Mouse (Mus musculus) heart, embryonic 10.5 days (tissue): ENCODE results near the gene Myod1. TPM values are rescaled to one million over a fixed set of nuclear protein-coding genes. Genes with fewer than 3 reads are reported as not detected.

ENCODE experiments used
- DNase-seq: peaks from one replicate; pipeline ENCODE4 v3.0.0-alpha.2; 2017; ENCODE audit warnings: low spot score
- H3K27ac ChIP-seq: fragments of 300-500 bp; sonication (generic); 2 replicates; pipeline ENCODE4 v1.5.1; 2016; ENCODE audit warnings: mild to moderate bottlenecking
- H3K27me3 ChIP-seq: fragments of 300-500 bp; sonication (generic); 2 replicates; pipeline ENCODE4 v1.6.1; 2016; ENCODE audit warnings: mild to moderate bottlenecking; ENCODE audit not compliant: poor library complexity, insufficient read depth, severe bottlenecking
- H3K36me3 ChIP-seq: fragments of 300-500 bp; sonication (generic); 2 replicates; pipeline ENCODE4 v1.6.1; 2016; ENCODE audit warnings: mild to moderate bottlenecking, moderate library complexity
- H3K4me1 ChIP-seq: fragments of 300-500 bp; sonication (generic); 2 replicates; pipeline ENCODE4 v1.6.1; 2016; ENCODE audit warnings: mild to moderate bottlenecking
- H3K4me3 ChIP-seq: fragments of 300-500 bp; sonication (generic); 2 replicates; pipeline ENCODE4 v1.5.1; 2016; ENCODE audit warnings: mild to moderate bottlenecking, moderate library complexity
- H3K9me3 ChIP-seq: fragments of 300-500 bp; sonication (generic); 2 replicates; pipeline ENCODE4 v1.6.1; 2016; ENCODE audit warnings: mild to moderate bottlenecking, moderate library complexity
- WGBS: fragments of 180-500 bp; shearing (Covaris S2); methylation state at CpG from one replicate; pipeline ENCODE4 v1.1.7; 2016; 5-methylcytosine and 5-hydroxymethylcytosine counted together
- polyA plus RNA-seq: library from polyadenylated mRNA; unstranded; fragments of >200 nt; fragmentation: Nextera tagmentation; extraction: Ambion mirVana; gene quantifications from 2 replicates; pipeline ENCODE4 v1.2.1, GENCODE M21; 2016

Myod1 gene
- polyA plus RNA-seq, 1 experiment from 2014 or later, result 0.85 TPM

DNA sequence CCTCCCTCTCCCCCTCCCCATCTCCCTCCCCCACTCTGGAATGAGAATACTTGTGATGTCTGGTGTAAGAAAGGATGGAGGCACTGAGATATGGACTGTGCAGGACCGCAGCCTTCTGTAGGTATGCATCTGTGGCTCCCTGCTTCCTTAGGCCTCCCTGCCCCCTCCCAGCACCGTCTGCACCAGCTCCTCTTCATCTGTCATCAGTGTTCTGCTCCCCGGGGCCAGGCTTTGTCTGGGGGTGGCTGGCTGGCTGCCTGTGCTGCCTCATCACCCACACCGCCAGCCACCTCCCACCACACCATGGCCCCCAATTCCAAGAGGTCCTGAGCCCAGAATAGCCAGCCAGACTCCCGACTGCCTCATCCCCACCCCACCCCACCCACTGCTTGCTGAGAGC is 12.1 kb upstream of the Myod1 start:
- H3K27ac ChIP-seq, result no peak overlapping the region
- peaks cover 56% of the 10 kb centered on the region for H3K27me3 ChIP-seq
- H3K9me3 ChIP-seq, result no peaks in the 10 kb centered on the region
- DNase-seq, result no peak
- no peak overlapping the region for H3K4me3 ChIP-seq
- 35% methylated on average over 4 of the region's 5 CpGs for WGBS
- peaks cover 3% of the 10 kb centered on the region; the same call in 1 of the 2 replicates for H3K4me1 ChIP-seq
- no peaks in the 10 kb centered on the region for H3K36me3 ChIP-seq

DNA sequence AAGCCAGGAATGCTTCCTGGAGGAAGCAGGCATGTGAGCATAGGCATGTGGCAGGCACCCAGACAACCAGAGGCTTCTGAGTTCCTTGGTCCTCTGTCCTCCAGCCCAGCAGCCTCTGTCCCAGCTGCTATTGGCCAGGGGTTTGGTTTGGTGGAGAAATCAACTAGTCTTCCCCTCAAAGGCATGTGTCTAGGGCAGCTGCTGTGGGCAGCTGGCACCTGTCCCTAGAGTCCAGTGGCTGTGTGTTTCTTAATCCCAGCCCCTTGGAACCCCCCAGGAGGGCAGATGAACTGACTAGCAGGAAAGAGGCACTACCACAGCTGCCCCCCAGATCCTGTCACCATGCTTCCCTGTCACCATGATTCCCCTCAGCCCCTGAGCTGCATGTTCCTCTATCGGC is 10.5 kb upstream of the Myod1 start:
- DNase-seq, result no peak
- Histone ChIP-seq H3K4me3 (no peak overlapping the region), H3K36me3 (no peaks in the 10 kb centered on the region), H3K4me1 (peaks cover 3% of the 10 kb centered on the region; the same call in 1 of the 2 replicates), H3K9me3 (no peaks in the 10 kb centered on the region), H3K27ac (no peak overlapping the region), H3K27me3 (peaks cover 66% of the 10 kb centered on the region)
- 86% methylated on average over 1 of the region's 1 CpGs for WGBS

DNA sequence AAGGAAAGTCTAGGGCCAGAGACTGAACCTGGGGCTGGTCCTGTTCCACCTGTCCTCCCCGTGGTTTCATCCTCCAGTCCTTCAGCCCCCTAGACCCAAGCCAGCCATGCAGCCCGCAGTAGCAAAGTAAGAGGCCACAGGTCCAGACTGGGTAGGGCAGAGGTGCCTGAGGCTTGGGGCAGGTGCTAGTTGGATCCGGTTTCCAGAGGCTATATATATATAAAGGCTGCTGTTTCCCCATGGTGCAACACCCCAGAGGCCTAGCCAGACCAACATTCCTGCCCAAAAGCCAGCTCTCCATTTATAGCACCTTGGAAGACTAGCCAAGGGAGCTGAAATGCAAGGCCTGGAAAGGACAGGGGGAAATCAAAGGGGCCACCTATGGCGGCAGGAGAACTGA is 5.2 kb upstream of the Myod1 start:
- DNase-seq, result no peak
- H3K27me3 ChIP-seq, result peaks cover 79% of the 10 kb centered on the region

DNA sequence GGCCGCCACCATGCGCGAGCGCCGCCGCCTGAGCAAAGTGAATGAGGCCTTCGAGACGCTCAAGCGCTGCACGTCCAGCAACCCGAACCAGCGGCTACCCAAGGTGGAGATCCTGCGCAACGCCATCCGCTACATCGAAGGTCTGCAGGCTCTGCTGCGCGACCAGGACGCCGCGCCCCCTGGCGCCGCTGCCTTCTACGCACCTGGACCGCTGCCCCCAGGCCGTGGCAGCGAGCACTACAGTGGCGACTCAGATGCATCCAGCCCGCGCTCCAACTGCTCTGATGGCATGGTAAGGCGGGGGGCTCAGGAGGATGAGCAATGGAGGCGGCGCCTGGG is 703 bp downstream of the Myod1 start:
- no peak for DNase-seq
- under 1% methylated on average over 33 of the region's 33 CpGs for WGBS
- Histone ChIP-seq H3K4me1 (peaks cover 20% of the 10 kb centered on the region), H3K27me3 (peaks cover 96% of the 10 kb centered on the region), H3K36me3 (no peaks in the 10 kb centered on the region), H3K9me3 (no peaks in the 10 kb centered on the region), H3K27ac (no peak overlapping the region), H3K4me3 (peak overlapping the region; percentile 44)

More for the DNA sequence above, 5.2 kb upstream of the Myod1 start:
- Histone ChIP-seq H3K4me1 (peaks cover 1% of the 10 kb centered on the region; the same call in 1 of the 2 replicates), H3K4me3 (no peak overlapping the region), H3K9me3 (no peaks in the 10 kb centered on the region), H3K27ac (no peak overlapping the region), H3K36me3 (no peaks in the 10 kb centered on the region)
- 64% methylated on average over 4 of the region's 4 CpGs for WGBS

DNA sequence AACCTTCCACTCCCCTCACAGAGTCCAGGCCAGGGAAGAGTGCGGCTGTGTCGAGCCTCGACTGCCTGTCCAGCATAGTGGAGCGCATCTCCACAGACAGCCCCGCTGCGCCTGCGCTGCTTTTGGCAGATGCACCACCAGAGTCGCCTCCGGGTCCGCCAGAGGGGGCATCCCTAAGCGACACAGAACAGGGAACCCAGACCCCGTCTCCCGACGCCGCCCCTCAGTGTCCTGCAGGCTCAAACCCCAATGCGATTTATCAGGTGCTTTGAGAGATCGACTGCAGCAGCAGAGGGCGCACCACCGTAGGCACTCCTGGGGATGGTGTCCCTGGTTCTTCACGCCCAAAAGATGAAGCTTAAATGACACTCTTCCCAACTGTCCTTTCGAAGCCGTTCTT is 1.8 kb downstream of the Myod1 start:
- H3K27ac ChIP-seq, result no peak overlapping the region
- H3K4me1 ChIP-seq, result peaks cover 20% of the 10 kb centered on the region
- DNase-seq, result no peak
- peaks cover 96% of the 10 kb centered on the region for H3K27me3 ChIP-seq
- H3K36me3 ChIP-seq, result no peaks in the 10 kb centered on the region
- WGBS, result 3% methylated on average over 22 of the region's 22 CpGs
- no peaks in the 10 kb centered on the region for H3K9me3 ChIP-seq
- H3K4me3 ChIP-seq, result peak overlapping the region; percentile 27; the same call in 1 of the 2 replicates

DNA sequence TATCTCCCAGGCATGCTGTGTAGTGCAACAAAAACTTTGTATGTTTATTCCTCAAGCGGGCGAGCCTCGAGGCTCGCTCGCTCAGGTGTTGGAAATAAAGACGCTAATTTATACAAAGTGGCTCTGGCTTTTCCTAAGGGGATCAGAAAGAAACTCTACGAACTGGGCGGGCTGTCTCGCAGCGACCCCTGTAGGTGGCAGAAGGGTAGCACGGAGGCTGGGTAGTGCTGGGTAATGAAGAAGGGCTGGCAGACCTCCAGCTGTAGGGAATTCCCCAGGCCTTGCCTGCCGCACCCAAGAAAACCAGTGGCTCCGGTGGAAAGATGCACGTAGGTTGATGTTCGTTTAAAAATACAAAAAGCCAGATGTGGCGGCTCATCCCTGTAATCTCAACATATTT is 2.7 kb downstream of the Myod1 start:
- Histone ChIP-seq H3K27ac (no peak overlapping the region), H3K4me1 (peaks cover 20% of the 10 kb centered on the region), H3K9me3 (no peaks in the 10 kb centered on the region), H3K4me3 (no peak overlapping the region), H3K27me3 (peaks cover 91% of the 10 kb centered on the region), H3K36me3 (no peaks in the 10 kb centered on the region)
- WGBS, result 11% methylated on average over 16 of the region's 16 CpGs
- DNase-seq, result no peak

DNA sequence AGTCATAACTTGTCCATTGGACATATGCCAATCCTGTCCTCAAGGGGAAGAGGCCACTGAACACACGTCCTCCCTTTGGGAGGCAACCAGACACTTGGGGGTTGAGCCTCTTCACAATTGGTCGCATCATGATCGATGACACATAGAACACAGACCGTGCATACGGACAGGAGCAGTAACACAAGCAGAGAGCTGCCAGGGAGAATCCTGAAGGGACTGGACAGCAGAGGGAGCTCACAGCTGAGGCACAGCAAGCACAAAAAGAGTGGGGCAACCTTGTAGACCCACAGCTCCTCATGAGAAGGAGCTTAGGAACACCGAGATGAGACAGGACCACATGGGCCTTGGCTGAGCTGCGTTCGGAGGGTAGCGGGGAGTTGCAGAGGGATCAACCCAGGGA is 4.4 kb downstream of the Myod1 start:
- Histone ChIP-seq H3K36me3 (no peaks in the 10 kb centered on the region), H3K9me3 (no peaks in the 10 kb centered on the region), H3K4me3 (no peak overlapping the region), H3K4me1 (peaks cover 20% of the 10 kb centered on the region), H3K27ac (no peak overlapping the region), H3K27me3 (peaks cover 74% of the 10 kb centered on the region)
- DNase-seq, result no peak
- 68% methylated on average over 9 of the region's 9 CpGs for WGBS

DNA sequence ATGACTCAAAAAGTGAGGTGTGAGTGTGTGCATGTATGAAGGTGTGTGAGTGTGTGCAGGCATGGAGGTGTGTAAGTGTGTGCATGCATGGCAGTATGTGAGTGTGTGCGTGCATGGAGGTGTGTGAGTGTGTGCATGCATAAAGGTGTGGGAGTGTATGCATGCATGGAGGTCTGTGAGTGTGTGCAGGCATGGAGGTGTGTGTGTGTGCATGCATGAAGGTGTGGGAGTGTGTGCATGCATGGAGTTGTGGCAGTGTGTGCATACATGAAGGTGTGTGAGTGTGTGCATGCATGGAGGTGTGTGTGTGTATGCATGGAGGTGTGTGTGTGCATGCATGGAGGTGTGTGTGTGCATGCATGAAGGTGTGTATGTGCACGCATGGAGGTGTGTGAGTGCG is 11.2 kb downstream of the Myod1 start:
- no peaks in the 10 kb centered on the region for H3K9me3 ChIP-seq
- H3K4me1 ChIP-seq, result no peaks in the 10 kb centered on the region
- H3K36me3 ChIP-seq, result no peaks in the 10 kb centered on the region
- H3K27ac ChIP-seq, result no peak overlapping the region
- no peak overlapping the region for H3K4me3 ChIP-seq
- peaks cover 38% of the 10 kb centered on the region for H3K27me3 ChIP-seq
- WGBS, result 82% methylated on average over 3 of the region's 3 CpGs
- DNase-seq, result no peak

DNA sequence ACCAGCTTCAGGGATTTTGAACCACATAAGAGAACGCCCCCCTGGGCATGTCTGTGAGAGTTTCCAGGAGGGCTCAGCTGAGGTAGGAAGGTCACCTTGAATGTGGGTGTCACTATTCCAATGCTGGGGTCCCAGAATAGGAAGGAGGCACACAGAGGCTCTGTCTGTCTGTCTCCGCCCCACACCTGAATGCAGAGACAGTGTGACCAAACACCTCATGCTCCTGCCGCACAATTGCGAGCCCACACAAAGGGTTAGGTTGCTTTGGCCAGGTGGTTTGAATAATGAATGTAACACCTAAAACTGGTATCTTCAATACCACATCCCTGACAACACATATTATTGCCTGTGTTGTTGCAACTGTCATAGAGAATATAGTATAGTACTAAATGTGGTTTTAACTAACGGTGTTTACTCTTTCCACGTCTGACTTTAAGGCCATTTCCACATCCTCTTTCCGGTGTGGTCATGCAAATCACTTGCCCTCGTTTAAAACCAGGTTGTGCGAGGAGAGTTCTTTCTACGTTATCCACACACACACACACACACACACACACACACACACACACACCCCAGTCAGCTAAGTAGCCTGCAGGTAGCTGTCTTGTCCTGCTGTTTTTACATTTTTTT is 13.3 kb downstream of the Myod1 start:
- peaks cover 44% of the 10 kb centered on the region for H3K27me3 ChIP-seq
- H3K36me3 ChIP-seq, result no peaks in the 10 kb centered on the region
- 77% methylated on average over 10 of the region's 10 CpGs for WGBS
- DNase-seq, result no peak
- H3K4me1 ChIP-seq, result no peaks in the 10 kb centered on the region
- H3K27ac ChIP-seq, result no peak overlapping the region
- no peaks in the 10 kb centered on the region for H3K9me3 ChIP-seq
- no peak overlapping the region for H3K4me3 ChIP-seq

DNA sequence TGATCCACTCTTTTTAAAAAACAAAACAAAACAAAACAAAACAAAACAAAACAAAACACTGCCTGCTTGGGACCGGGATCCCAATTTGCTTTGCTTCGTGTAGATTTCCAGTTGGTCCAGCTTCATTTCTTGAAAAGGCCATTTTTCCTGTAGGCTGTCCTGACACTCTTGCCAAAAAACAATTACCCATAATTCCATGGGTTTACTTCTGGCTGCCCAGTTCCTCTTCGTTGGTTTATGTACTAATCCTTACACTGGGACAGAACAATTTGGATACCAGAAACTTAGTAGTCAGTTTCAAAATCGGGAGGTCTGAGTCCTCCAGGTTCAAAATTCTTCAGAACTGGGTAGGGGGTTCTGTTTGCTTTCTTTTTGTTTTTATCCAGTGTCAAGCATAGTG is 14.0 kb downstream of the Myod1 start:
- H3K36me3 ChIP-seq, result no peaks in the 10 kb centered on the region
- H3K4me3 ChIP-seq, result no peak overlapping the region
- H3K27me3 ChIP-seq, result peaks cover 51% of the 10 kb centered on the region
- no peak overlapping the region for H3K27ac ChIP-seq
- H3K4me1 ChIP-seq, result no peaks in the 10 kb centered on the region
- no peak for DNase-seq
- no peaks in the 10 kb centered on the region for H3K9me3 ChIP-seq
- WGBS, result 61% methylated on average over 4 of the region's 4 CpGs

DNA sequence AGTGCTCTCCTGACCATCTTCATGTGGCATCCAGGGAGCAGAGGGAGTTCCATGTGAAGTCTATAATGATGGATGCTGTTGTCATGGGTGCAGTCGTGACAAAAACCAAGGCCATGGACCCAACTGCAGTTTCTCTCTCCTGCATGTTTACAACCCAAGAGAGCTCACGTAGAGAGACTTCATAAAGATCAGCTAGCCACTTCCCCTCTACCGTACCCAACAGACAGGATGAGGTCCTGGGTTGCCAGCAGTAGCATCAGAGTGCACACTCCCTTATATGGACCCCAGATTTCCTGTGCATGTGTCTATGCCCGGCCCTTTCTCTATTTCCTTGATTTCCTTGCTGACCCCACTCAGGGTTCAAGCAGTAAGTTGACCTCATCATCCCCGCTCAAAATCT is 15.4 kb downstream of the Myod1 start:
- no peak for DNase-seq
- H3K36me3 ChIP-seq, result no peaks in the 10 kb centered on the region
- peaks cover 11% of the 10 kb centered on the region for H3K4me1 ChIP-seq
- peaks cover 59% of the 10 kb centered on the region for H3K27me3 ChIP-seq
- no peaks in the 10 kb centered on the region for H3K9me3 ChIP-seq
- 59% methylated on average over 5 of the region's 5 CpGs for WGBS
- no peak overlapping the region for H3K27ac ChIP-seq
- no peak overlapping the region for H3K4me3 ChIP-seq

DNA sequence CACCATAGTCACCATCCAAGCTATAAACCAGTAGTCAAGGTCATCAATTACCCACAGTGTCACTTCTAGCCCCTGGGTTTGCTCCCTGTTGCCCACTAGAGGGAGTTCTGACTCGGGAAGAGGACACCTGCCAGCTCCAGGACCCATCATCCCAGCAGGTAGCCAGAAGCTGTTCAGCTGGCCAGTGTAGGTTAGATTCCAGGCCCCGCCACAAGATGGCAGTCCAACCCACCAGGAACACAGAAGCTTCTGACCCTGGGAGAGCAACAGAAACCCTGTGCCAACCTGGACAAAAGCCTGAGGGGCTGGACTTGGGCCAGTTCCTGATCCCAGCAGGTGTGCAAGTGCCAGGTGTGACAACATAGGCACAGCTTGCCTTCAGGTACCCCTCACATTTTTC is 16.8 kb downstream of the Myod1 start:
- Histone ChIP-seq H3K4me1 (peaks cover 26% of the 10 kb centered on the region), H3K27me3 (peaks cover 68% of the 10 kb centered on the region), H3K36me3 (no peaks in the 10 kb centered on the region), H3K9me3 (no peaks in the 10 kb centered on the region), H3K27ac (no peak overlapping the region), H3K4me3 (no peak overlapping the region)
- WGBS, result 0% methylated on average over 2 of the region's 2 CpGs
- DNase-seq, result peak; percentile 84

DNA sequence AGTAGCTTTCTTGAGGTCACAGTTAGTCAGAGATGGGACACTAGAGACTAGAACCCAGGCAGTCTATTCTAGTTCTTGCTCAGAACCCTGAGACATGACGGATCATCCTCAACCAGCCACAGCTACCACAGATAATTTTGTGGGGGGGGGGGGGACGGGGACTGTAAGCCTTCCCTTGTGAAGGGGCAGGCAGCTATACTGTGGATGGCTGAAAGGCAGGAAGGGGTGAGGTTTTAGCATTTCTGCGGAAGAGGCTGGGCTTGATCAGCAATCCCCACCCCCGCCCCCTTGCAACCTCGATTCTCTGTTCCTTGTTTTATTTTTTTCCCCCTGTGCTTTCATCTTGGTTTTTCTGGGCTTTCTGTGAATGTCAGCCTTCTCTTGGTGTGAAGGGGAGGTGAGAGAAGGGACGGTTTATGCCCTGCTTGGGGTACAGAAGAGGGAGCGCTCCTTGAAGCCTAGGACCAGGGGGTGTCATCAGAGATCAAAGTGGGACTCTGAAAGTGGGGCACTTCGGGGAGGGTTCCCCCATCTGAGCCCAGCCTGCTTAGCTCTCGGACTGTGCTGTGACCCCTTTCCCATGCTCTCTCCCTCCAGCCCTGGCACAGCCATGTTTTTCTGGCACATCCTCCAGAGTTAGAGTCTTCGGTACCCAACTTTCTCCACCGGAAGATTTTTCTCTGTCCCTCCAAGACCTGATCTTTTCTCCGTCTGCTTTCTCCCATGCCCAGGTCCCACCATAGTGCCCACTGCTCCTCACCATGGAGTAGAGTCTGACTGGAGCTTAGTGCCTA is 17.6 kb downstream of the Myod1 start:
- peaks cover 75% of the 10 kb centered on the region for H3K27me3 ChIP-seq
- no peaks in the 10 kb centered on the region for H3K9me3 ChIP-seq
- peaks cover 26% of the 10 kb centered on the region for H3K4me1 ChIP-seq
- 30% methylated on average over 12 of the region's 12 CpGs for WGBS
- H3K4me3 ChIP-seq, result no peak overlapping the region
- no peaks in the 10 kb centered on the region for H3K36me3 ChIP-seq
- no peak for DNase-seq
- no peak overlapping the region for H3K27ac ChIP-seq
